Mouse (Mus musculus) brain, embryonic 14.5 days (tissue): ENCODE results near the gene Nit2.

Experiments
- CTCF ChIP-seq: fragments of 200-500 bp; IDR thresholded peaks from 2 replicates; pipeline ENCODE4 v1.5.1; 2012; ENCODE audit warnings: inconsistent platforms, mild to moderate bottlenecking, moderate library complexity, borderline replicate concordance; ENCODE audit not compliant: insufficient read depth, insufficient read length; ENCODE audit errors: extremely low read depth
- POLR2A ChIP-seq: fragments of 200-500 bp; IDR thresholded peaks from 2 replicates; pipeline ENCODE4 v1.6.1; 2012; ENCODE audit warnings: mild to moderate bottlenecking, inconsistent platforms, borderline replicate concordance; ENCODE audit not compliant: poor library complexity, insufficient read depth, insufficient read length, severe bottlenecking; ENCODE audit errors: extremely low read depth

GRCm38 (mm10) chr16:57121816-57122415, 45.2 kb downstream of the Nit2 start:
- TF ChIP-seq POLR2A (no peak), CTCF (no peak)
